Mouse (Mus musculus) liver, postnatal 0 days (tissue): ENCODE measurements around the gene Ppil3. TPM values are rescaled to one million over a fixed set of nuclear protein-coding genes. Genes with fewer than 3 reads are reported as not detected.

Experiments used
- ATAC-seq: fragments of 200-750 bp; cut with Nextera tagmentation; 2 replicates; pipeline ENCODE4 v1.8.0; 2017; ENCODE audit warnings: mild to moderate bottlenecking, moderate library complexity
- DNase-seq: peaks from one replicate; pipeline ENCODE4 v3.0.0-alpha.2; 2016
- H3K27ac ChIP-seq: fragments of 300-500 bp; sonication (generic); 2 replicates; pipeline ENCODE4 v1.5.1; 2014; ENCODE audit warnings: antibody characterized with exemption, moderate library complexity, mild to moderate bottlenecking, low read depth
- H3K27me3 ChIP-seq: fragments of 300-500 bp; sonication (generic); 2 replicates; pipeline ENCODE4 v1.6.1; 2014; ENCODE audit warnings: low read length, control low read depth, mixed read lengths; ENCODE audit not compliant: insufficient read depth
- H3K36me3 ChIP-seq: fragments of 300-500 bp; sonication (generic); replicated peaks from 2 replicates; pipeline ENCODE4 v1.6.1; 2014; ENCODE audit warnings: mild to moderate bottlenecking, control low read depth, low read length, moderate library complexity, mixed read lengths; ENCODE audit not compliant: insufficient read depth
- H3K4me1 ChIP-seq: fragments of 300-500 bp; sonication (generic); 2 replicates; pipeline ENCODE4 v1.6.1; 2014; ENCODE audit warnings: antibody characterized with exemption, mild to moderate bottlenecking, control low read depth; ENCODE audit not compliant: insufficient read depth
- H3K4me2 ChIP-seq: fragments of 300-500 bp; sonication (generic); 2 replicates; pipeline ENCODE4 v1.6.1; 2014; ENCODE audit warnings: low read depth, mild to moderate bottlenecking, low read length, moderate library complexity, mixed read lengths
- H3K4me3 ChIP-seq: fragments of 300-500 bp; sonication (generic); 2 replicates; pipeline ENCODE4 v1.5.1; 2014; ENCODE audit warnings: low read depth, low read length
- H3K9ac ChIP-seq: fragments of 300-500 bp; sonication (generic); replicated peaks from 2 replicates; pipeline ENCODE4 v1.6.1; 2014; ENCODE audit warnings: mild to moderate bottlenecking, moderate library complexity
- H3K9me3 ChIP-seq: fragments of 300-500 bp; sonication (generic); 2 replicates; pipeline ENCODE4 v1.6.1; 2016; ENCODE audit warnings: mild to moderate bottlenecking, control low read depth, low read length, mixed read lengths
- CTCF ChIP-seq: sonication (generic); IDR thresholded peaks from 2 replicates; pipeline ENCODE4 v1.5.1; 2016; ENCODE audit warnings: antibody characterized with exemption, low read depth
- EP300 ChIP-seq: IDR thresholded peaks from 2 replicates; pipeline ENCODE4 v1.6.1; 2016; ENCODE audit warnings: antibody characterized with exemption, low read depth, mild to moderate bottlenecking
- WGBS: fragments of 180-500 bp; shearing (Covaris S2); extraction: QIAGEN DNeasy Blood & Tissue Kit; methylation state at CpG from one replicate; pipeline ENCODE4 v1.1.7; 2014; ENCODE audit not compliant: insufficient replicate concordance; 5-methylcytosine and 5-hydroxymethylcytosine counted together
- polyA plus RNA-seq: library from polyadenylated mRNA; unstranded; fragments of >200 nt; fragmentation: Nextera tagmentation; extraction: Ambion mirVana; gene quantifications from 2 replicates; pipeline ENCODE4 v1.2.1, GENCODE M21; 2015

Gene Ppil3
- polyA plus RNA-seq, 1 experiment from 2014 or later, result 17.4 TPM

- ATAC-seq (peak; percentile 58), DNase-seq (peak; percentile 65)
- H3K9me3 ChIP-seq, result no peaks in the 10 kb centered on the region
- peak overlapping the region; percentile 95 for H3K4me3 ChIP-seq
- peak overlapping the region; percentile 96 for H3K9ac ChIP-seq
- no peaks in the 10 kb centered on the region for H3K27me3 ChIP-seq
- H3K4me2 ChIP-seq, result peak overlapping the region; percentile 91
- peaks cover 35% of the 10 kb centered on the region for H3K36me3 ChIP-seq
- TF ChIP-seq EP300 (no peak), CTCF (no peak)
- peaks cover 20% of the 10 kb centered on the region for H3K4me1 ChIP-seq
- peak overlapping the region; percentile 99 for H3K27ac ChIP-seq
- WGBS, result under 1% methylated on average over 57 of the region's 90 CpGs
Observed at GRCm38 (mm10) chr1:58393284-58394195, 51.7 kb downstream of the Ppil3 start.

- peak within 1 kb of the TSS; percentile 91 for H3K4me2 ChIP-seq
- H3K9ac ChIP-seq, result peak within 1 kb of the TSS; percentile 96
- peak; percentile 96 for ATAC-seq
- peaks cover 27% of the 10 kb centered on the region for H3K36me3 ChIP-seq
- H3K4me1 ChIP-seq, result peaks cover 20% of the 10 kb centered on the region
- under 1% methylated on average over 46 of the region's 61 CpGs for WGBS
- H3K4me3 ChIP-seq, result peak within 1 kb of the TSS; percentile 95
- H3K27ac ChIP-seq, result peak within 1 kb of the TSS; percentile 99
- H3K27me3 ChIP-seq, result no peaks in the 10 kb centered on the region
- H3K9me3 ChIP-seq, result no peaks in the 10 kb centered on the region
- DNase-seq, result peak; percentile 95
- TF ChIP-seq EP300, result peak; percentile 87
- TF ChIP-seq CTCF, result peak; percentile 33
Observed at GRCm38 (mm10) chr1:58392652-58393283, 52.5 kb downstream of the Ppil3 start, which contains the start of gene Bzw1. TSS of gene Bzw1 (plus strand) at chr1:58392898.

GRCm38 (mm10) chr1:58392268-58392651 lies 53.0 kb downstream of the Ppil3 start:
- peaks cover 22% of the 10 kb centered on the region for H3K36me3 ChIP-seq
- H3K4me2 ChIP-seq, result peak overlapping the region; percentile 91
- WGBS, result 1% methylated on average over 16 of the region's 16 CpGs
- peak overlapping the region; percentile 95 for H3K4me3 ChIP-seq
- peak overlapping the region; percentile 99 for H3K27ac ChIP-seq
- TF ChIP-seq EP300 (no peak), CTCF (no peak)
- ATAC-seq, result peak; percentile 23
- no peaks in the 10 kb centered on the region for H3K9me3 ChIP-seq
- no peaks in the 10 kb centered on the region for H3K27me3 ChIP-seq
- peak overlapping the region; percentile 96 for H3K9ac ChIP-seq
- no peak for DNase-seq
- peaks cover 20% of the 10 kb centered on the region for H3K4me1 ChIP-seq

GRCm38 (mm10) chr1:58391421-58392267 lies 53.6 kb downstream of the Ppil3 start:
- peaks cover 20% of the 10 kb centered on the region for H3K4me1 ChIP-seq
- WGBS, result 40% methylated on average over 19 of the region's 19 CpGs
- H3K9ac ChIP-seq, result peak overlapping the region; percentile 96
- peak overlapping the region; percentile 91 for H3K4me2 ChIP-seq
- H3K27ac ChIP-seq, result peak overlapping the region; percentile 99
- peak overlapping the region; percentile 95 for H3K4me3 ChIP-seq
- no peak for ATAC-seq
- no peaks in the 10 kb centered on the region for H3K9me3 ChIP-seq
- no peaks in the 10 kb centered on the region for H3K27me3 ChIP-seq
- H3K36me3 ChIP-seq, result peaks cover 16% of the 10 kb centered on the region
- TF ChIP-seq EP300 (no peak), CTCF (no peak)
- DNase-seq, result no peak

- 0 out of 2 replicates have a peak, but pooled peaks cover 2% of the 10 kb centered on the region for H3K4me1 ChIP-seq
- H3K9me3 ChIP-seq, result no peaks in the 10 kb centered on the region
- WGBS, result 74% methylated on average over 5 of the region's 5 CpGs
- no peak overlapping the region for H3K9ac ChIP-seq
- H3K27ac ChIP-seq, result no peak overlapping the region
- H3K36me3 ChIP-seq, result no peaks in the 10 kb centered on the region
- H3K4me2 ChIP-seq, result no peak overlapping the region
- ATAC-seq (no peak; the same call in 1 of the 2 replicates), DNase-seq (no peak)
- H3K27me3 ChIP-seq, result no peaks in the 10 kb centered on the region
- no peak for TF ChIP-seq CTCF
- TF ChIP-seq EP300, result no peak
- no peak overlapping the region for H3K4me3 ChIP-seq
Observed at GRCm38 (mm10) chr1:58382586-58383281, 62.6 kb downstream of the Ppil3 start.

Other genes starting within 250 kb of the Ppil3 start
- not detected in 2 replicates for gene Aox4, start 235.1 kb downstream of the Ppil3 start, polyA plus RNA-seq
- gene Aox2, start 167.2 kb downstream of the Ppil3 start, polyA plus RNA-seq, result 0.01 TPM in 2 replicates
- gene Bzw1, start 52.6 kb downstream of the Ppil3 start, polyA plus RNA-seq, result 118 and 128 TPM in 2 replicates
- gene Clk1, start 21.4 kb downstream of the Ppil3 start, polyA plus RNA-seq, result 67.3 and 76.6 TPM in 2 replicates
- 9.6 and 11.2 TPM in 2 replicates for gene Nif3l1, start 335 bp downstream of the Ppil3 start, polyA plus RNA-seq
- 11.1 and 12.9 TPM in 2 replicates for gene Orc2, start 59.6 kb upstream of the Ppil3 start, polyA plus RNA-seq
- gene Fam126b, start 140.8 kb upstream of the Ppil3 start, polyA plus RNA-seq, result 3.0 and 4.1 TPM in 2 replicates
- 129 and 133 TPM in 2 replicates for gene Ndufb3, start 140.9 kb upstream of the Ppil3 start, polyA plus RNA-seq